Mouse (Mus musculus): Measurements from ENCODE around the gene Rreb1.

The Rreb1 gene

DNA sequence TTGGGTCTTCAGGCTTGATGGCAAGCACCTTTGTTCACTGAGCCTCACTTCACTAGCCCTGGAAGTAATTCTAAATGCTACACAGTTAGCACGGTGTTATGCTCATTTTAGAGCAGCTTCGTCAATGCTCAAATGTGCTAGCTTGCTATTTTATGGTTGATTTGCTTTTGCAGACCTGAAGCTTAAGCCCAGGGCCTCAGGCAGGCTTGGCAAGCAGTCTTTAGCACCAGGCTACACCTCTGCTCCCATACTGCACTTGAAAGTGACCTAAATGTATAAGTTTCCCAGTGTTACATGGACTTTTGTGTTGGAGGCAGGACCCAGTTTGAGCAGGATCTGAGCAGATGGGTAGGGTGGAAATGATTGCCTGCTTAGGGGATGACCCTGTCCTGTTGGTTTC lies 97.7 kb downstream of the Rreb1 start:
- no peak for DNase-seq (ENCODE audit: low read depth, low spot score)

DNA sequence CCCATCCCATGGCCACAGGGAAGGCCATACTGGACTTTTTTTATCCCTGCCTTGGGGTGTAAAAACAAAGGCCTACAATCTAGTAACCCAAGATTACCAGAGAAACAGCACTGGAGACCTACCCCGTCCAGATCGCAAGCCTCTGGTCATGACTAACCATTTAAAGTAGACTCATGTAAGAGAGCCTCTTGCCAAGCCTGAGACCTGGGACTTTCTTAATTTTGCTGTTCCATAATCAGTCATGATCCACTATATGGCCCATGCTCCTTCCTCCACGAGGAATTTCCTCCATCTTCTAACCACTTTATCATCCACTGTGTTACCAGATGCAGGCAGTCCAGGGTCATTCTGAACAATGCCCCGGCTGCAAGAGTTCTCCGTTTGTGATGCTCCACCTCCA lies 98.2 kb downstream of the Rreb1 start:
- DNase-seq (ENCODE audit: low read depth, low spot score): no peak

DNA sequence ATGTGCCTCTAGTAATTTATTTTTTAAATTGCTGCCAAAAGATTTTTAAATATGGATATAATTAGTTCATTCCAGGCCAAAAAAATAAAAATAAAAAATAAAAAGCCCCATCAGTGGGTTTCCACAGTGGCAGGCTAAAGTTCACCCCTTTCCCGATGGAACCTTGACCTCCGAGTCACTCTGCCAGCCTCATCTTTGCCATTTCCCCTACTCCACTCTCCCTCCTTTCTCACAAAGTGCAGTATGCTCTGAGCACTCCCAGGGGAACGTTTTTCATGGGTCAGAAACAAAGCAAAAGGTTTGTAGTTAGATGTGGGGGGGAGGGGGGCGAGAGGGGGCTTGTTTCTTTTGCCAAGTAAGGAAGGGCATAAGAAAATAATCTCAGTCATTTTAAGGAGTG lies 98.6 kb downstream of the Rreb1 start:
- DNase-seq (ENCODE audit: low read depth, low spot score): no peak

DNA sequence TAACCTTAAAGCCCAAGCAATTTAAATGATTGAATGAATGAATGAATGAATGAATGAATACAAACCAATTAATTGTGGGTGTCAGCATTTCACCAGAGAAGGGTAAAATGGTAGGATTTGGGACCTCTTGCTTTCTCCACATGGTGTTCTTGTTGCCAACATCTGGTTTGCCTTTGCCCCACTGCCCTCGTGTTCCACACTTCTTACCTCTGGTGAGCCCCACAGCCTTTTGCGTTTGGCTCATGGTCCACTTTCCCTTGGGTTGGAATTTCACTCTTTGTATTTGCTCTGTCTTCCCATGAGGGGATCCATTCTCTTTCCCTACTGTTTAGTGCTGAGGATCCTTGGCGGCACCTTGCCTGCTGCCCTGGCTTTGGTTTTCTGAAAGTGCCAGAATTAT lies 99.0 kb downstream of the Rreb1 start:
- DNase-seq (ENCODE audit: low read depth, low spot score): no peak

DNA sequence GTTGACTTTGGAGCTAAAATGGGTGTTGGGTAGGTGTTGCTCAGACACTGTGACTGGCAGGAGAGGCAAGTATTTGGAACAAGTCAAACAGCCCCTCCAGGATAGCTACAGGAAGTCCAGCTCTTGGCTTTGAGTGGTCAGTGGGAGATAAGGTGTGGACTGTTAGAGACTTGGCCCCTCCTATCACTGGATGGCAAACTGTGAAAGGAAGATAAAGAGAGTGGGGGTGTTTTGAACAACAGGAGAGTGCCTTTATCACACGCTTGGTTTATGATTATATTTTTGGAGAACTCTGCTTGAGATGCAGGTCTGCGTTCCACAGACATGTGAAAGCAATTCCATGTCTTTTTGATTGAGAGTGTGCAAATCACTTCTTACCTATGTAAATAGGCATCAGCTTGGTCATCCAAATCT lies 100.7 kb downstream of the Rreb1 start:
- no peak for DNase-seq (ENCODE audit: low read depth, low spot score)

DNA sequence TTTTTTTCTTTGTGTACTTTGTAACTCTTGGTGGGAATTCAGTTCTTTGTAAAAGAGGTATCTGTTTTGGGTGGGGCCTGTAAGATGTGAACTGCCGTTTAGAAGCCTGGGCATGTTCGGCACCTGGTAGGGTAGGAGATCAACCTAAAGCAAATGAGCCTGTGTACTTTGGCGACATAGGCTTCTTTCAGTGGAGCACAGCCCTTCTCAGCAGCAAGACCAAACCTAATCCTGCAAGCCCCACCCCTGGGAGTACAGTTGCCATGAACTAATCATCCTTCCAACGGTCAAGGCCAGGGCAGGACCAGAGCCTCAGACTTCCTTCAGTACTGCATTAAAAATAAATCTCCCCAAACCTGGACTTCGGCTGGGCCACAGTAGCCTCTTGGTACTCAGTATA lies 101.4 kb downstream of the Rreb1 start:
- no peak for DNase-seq (ENCODE audit: low read depth, low spot score)

DNA sequence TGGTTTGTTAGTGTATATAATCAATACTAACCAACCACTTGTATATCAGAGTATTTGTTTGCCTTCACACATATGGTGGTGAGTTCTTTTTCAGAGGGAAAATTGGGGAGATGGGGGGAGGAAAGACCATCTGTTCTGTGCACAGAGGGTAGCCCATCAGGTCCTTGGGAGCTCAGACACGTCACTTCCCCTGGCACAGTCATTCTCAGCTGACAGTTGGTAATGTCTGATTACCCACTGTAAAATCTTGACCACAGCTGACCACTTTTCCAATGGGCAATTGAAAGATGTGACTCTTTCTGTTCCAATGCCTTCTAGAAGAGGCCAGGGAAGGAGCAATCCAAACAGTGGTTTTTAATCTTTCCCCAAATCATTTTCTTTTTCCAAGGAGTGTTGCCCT lies 101.8 kb downstream of the Rreb1 start:
- DNase-seq (ENCODE audit: low read depth, low spot score): no peak

DNA sequence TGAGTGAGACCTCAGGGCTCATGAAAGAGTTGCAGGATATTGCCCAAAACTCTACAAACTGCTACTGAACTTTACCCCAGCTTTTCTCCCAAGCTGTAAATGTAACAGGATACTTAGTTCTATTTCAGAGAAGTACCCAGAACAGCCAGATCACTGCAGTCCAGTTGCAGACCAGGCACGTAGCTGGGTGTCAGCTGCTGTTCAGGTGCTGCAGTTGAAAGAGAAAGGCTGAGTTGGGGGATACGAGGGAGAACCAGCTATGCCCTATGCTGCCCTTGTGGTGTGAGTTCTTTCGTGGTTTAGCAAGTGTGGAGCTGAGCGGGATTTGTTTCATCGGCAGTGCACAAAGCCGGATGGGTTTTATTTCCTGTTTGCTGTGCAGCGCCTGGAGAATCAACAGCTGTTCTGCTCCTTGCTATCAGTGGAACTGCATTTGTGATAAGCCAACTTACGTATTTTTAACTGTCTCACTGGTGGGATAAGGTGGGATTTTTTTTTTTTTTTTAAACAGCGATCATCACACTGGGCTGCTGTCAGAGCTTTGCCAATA lies 102.5 kb downstream of the Rreb1 start:
- peak; percentile 37 for DNase-seq (ENCODE audit: low read depth, low spot score)

DNA sequence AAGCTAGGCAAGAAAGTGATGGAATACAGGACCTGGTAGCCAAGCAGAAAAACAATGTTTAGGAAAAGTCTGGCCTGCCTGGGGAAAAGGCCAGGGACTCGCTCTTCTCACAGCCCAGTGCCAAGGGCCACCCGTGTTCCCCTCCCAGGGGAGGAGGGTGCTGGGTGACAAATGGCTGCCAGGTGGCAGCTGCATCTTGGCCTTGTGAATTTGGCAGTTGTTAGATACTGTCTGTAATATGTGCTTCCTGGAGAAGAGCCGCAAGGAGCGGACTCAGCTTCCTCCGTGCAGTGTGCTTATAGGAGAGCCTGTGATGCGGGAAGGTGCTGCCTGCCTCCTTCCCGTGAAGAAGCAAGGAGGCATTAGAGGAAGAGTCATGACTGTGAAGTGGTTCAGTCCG lies 104.3 kb downstream of the Rreb1 start:
- DNase-seq (ENCODE audit: low read depth, low spot score): no peak

DNA sequence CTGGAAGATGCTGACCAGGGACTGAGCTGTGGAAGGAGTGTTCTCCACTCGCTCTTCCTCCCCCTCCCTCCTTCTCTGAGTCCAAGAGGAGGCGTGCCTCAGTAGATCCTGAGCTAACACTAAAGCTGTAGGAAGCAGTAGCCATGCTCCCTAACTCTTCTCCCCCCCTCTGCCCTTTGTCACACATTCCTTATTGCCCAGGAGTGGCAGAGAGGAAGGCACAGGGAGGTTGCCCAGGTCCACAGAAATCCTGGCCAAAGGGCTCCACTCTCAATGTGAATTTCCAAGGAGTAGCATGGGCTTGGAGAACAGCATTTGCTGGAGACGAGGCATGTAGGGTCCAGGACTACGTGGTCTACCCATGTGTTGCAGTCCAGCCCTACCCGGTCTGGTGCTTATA lies 104.8 kb downstream of the Rreb1 start:
- DNase-seq (ENCODE audit: low read depth, low spot score): no peak

DNA sequence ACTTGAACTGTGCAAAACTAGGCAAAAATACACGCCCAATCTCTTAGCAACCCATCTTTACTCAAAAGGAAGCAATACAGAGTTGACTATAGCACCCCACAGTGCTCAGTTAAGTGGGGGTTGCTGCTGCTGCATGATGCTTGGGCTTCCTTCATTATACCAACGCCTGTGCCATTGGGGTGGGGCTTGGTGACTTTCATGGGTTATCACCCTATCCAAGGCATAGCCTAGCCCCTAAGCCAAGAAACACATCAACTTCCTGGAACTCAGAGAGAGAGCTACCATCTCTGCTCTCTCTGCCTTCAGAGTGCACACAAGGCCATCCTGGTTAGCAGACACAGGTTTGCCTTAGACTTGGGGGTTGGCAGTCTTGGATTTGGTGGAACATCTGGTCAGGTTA lies 107.2 kb downstream of the Rreb1 start:
- no peak for DNase-seq (ENCODE audit: low read depth, low spot score)

DNA sequence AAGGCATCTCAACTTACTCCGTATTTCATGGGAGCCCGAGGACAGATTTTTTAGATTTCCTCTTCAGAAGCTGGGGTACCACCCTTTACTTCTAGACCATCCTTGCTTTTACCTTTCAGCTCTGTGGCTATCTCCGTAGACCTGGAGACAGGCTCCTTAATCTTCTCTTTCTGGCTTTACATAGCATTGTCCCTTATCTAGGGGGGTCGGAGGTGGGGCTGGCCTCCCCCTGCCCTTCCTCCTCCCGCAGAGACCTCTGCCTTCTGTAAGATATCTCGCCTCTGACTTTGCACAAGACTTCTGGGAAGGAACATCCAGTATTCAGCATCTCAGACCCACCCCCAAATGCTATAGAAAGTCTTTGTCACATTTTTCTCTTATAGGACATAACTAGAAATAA lies 107.8 kb downstream of the Rreb1 start:
- no peak for DNase-seq (ENCODE audit: low read depth, low spot score)

DNA sequence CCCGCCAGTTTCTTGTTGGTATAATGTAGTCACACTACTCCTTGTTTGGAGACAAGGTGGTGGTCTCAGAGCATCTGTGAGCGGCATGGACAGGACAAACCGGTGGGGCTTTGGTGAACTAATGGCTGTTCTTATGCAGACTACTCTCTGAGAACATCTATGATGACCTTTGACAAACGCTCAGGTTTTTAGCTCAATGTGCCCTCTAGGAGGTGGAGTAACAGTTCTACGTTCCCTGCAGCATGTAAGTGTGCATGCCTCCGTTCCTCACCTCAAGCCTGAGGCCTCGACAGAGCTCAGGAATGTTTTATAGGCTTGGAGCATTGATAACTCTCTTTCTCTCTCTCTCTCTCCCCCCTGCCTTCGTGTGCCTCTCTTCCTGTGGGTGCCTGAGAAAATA lies 116.6 kb downstream of the Rreb1 start:
- DNase-seq (ENCODE audit: low read depth, low spot score): no peak

DNA sequence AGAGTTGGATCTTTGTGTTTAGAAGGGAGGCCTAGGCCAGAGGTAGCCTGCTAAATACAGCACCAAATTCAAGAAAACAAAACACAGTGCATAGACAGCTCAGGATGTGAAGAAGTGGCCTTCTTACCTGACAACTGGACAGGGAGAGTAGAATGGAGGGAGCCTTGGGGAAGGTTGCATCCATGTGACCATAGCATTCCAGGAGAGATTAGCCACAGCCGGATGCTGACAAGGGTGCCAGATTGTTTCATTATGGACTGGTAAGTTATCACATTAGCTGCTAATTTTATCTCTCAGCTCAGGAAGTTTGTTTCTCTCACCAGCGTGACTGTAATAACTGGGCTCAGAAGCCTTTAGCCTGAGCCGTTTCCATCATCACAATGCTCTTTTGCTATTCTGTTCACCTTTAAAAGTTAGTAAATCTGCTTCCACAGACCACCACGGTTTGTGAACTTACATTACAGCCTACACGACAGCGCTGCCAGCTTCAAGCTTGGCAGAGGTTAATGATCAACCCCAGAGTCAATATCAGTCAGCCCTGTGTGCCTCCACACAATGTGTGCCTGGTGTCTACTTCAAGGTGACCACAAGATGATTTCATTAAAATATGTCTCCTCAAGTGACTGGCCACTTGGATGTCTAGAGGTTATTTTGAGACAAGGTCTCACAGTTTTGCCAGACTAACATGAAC lies 117.5 kb downstream of the Rreb1 start:
- no peak for DNase-seq (ENCODE audit: low read depth, low spot score)

DNA sequence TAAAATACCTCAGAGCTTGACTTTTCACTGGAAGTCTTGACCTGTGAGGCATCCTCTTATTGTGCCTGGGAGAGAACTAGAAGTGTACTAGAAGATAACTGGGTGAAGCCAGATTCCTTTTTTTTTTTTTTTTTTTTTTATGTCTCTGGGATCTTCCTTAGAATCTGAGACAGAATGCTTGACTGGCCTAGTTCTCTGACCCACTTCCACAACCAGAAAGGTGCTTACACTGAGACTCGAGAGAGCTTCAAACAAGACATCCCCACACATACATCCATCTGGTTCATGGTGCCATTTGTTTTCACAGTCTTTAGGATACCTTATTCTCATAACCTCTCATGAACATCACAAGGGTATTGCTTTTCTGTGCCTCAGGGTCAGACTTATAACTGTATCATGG lies 118.2 kb downstream of the Rreb1 start:
- no peak for DNase-seq (ENCODE audit: low read depth, low spot score)

DNA sequence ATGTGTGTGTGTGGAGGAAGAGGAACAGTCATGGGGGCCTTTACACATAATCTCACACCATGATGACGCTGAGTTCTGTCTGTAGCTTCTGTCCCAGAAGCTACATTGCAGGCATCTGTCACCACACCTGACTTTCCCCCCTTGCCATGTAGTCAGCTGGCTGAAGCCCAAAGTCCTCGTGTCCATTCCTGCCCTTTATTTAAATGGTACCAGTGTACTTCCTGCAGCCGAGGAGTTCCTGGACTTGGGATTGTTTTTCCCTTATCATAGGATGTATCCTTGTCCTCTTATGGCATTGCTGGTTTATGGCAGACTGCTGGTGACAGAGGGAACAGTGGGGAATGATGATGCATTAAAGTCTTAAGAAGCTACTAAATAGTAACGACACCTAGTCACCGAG lies 120.6 kb downstream of the Rreb1 start:
- no peak for DNase-seq (ENCODE audit: low read depth, low spot score)

DNA sequence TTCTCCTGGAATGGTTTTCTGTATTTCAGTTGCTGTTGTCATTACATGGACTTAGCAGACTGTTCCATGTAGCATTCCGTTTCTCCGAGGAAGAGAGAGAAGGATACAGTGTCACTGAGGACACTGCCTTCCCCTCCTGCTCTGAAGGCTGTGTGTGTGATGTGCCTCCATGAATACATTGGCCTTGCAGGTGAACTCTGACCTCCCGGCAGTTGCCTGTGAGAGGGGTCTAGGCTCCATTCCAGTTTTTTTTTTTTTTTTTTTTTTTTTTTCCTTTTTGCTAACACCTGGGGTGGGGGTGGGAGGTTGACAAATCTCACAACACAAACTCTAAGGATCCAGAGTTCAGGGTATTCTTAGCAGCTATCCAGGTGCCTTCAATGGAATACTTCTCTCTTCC lies 124.8 kb downstream of the Rreb1 start:
- no peak for DNase-seq (ENCODE audit: low read depth, low spot score)

DNA sequence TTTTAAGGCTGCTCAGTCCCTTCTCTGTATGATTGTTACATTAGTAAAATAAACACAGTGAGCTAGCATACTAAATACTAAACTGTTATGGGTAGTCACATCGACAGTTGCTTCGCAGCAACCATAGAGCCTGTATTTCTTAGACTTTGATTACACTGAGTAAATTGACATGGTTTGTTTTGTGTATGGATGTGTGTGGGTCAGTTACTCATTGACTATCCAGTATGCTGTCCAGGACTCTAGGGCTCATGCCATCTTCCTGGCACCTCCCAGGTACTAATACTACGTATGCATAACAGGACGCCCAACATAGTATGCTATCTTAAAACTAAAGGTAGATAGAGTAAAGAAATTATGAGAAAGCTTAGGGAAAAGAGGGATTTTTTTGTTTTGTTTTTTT lies 125.3 kb downstream of the Rreb1 start:
- no peak for DNase-seq (ENCODE audit: low read depth, low spot score)

DNA sequence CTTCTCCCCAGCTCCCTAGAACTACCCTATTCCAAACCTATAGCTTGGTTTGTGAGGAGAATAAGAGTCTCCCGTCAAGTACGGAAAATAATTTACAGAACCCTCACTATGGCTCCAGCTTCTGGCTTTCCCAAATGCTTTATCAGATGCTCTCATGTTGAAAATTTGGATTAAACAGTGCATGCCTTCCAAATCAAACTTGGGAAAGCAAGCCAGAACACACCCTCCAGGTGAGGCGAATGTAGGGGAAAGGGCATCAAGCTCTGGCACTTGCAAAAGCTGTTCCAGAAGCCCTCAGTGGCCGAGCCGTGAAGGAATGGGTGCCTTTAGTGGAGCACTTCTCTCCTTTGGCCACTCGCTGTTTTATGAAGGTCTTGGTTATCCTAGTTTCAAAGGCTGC lies 126.2 kb downstream of the Rreb1 start:
- no peak for DNase-seq (ENCODE audit: low read depth, low spot score)

DNA sequence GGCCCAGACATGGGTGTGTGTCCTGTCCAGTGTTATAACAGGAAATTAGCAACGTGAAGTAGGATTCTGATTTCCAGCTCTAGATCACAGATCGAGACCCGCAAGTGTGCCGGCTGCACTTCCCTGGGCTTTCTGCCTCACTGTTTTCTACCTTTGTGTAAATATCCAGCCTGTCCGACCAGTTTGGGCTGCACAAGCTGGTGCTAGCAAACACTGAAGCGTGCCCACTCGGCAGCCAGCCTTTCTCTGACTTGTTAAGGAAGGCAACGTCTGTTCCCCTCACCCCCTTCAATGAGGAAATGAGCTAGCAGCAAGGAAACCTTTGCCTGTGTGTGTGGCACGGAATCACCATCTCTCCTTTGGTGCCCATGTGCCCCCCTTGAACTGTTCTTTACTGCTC lies 129.9 kb downstream of the Rreb1 start:
- no peak for DNase-seq (ENCODE audit: low read depth, low spot score)

DNA sequence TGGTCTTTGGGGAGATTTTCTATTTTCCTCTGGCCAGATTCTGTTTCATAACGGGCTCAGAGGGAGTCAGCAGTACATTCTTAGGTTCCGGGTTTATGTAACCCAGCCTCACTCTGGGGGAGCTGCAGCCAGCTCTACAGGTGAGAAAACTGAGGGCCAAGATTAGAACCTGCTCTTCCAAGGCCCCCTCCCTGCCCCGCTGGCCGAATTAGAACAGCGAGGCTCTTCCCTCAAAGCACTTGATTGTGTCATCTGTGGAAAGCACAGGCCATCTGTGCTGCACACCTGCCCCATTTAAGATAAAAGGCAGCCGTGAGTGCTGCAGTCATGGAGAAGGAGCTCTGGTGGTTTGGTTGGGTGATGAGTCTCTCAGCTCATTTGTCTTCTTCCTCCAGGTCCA lies 130.3 kb downstream of the Rreb1 start:
- DNase-seq (ENCODE audit: low read depth, low spot score): no peak

DNA sequence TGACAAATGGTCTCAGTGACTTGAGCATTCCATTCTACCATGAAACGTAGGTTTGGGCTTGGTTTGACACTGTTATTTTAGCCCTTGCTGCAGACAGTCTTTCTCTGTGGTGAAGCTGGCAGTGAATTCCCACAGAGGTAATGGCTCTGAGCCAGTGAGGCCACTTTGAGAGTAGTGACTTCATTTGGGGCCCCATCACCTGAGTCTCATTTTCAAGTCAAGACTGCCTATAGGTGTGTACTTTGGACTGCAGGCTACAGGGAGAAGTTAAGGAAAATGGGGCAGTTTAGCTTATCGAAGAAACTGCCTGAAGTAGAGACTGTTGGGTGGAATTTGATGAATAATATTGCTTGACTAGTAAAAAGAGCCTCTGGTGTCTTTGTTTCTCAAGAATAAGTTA lies 131.0 kb downstream of the Rreb1 start:
- DNase-seq (ENCODE audit: low read depth, low spot score): no peak

DNA sequence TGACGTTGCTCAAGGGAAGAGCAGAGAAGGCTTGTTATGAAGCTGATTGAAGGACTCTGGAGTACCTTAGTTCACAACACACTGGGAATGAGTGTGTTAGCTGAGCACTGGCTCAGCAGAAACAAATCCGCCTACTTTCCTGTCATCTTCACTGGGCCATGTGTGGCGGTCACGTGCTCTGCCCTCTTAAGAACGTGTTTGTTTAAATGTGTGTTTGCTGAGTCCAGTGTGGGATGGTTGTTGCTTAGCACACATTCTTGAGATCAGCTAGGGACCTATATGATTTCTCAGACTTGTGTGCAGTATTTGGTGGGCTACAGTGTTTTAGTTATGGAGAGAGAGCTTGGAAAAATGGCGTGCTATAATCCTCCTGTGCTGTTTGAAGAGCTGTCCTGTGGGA lies 133.8 kb downstream of the Rreb1 start:
- no peak for DNase-seq (ENCODE audit: low read depth, low spot score)
